Mouse (Mus musculus) limb, embryonic 14.5 days (tissue): ENCODE measurements around the gene Dock1. TPM values are rescaled to one million over a fixed set of nuclear protein-coding genes. Genes with fewer than 3 reads are reported as not detected.

Experiments
- ATAC-seq: fragments of 200-750 bp; cut with Nextera tagmentation; 2 replicates; pipeline ENCODE4 v1.8.0; 2017; ENCODE audit warnings: low read depth, moderate number of reproducible peaks, moderate TSS enrichment; ENCODE audit not compliant: low FRiP score
- DNase-seq: peaks from one replicate; pipeline ENCODE4 v3.0.0-alpha.2; 2015; ENCODE audit warnings: low spot score
- H3K27ac ChIP-seq: fragments of 300-500 bp; sonication (generic); replicated peaks from 2 replicates; pipeline ENCODE4 v1.5.1; 2014; ENCODE audit warnings: low read depth, mild to moderate bottlenecking, low read length, moderate library complexity, mixed read lengths
- H3K27me3 ChIP-seq: fragments of 300-500 bp; sonication (generic); 2 replicates; pipeline ENCODE4 v1.6.1; 2014; ENCODE audit warnings: low read length, mixed read lengths; ENCODE audit not compliant: control insufficient read depth, insufficient read depth
- H3K36me3 ChIP-seq: fragments of 300-500 bp; sonication (generic); 2 replicates; pipeline ENCODE4 v1.6.1; 2014; ENCODE audit warnings: mild to moderate bottlenecking, low read length, moderate library complexity, mixed read lengths; ENCODE audit not compliant: control insufficient read depth, insufficient read depth
- H3K4me1 ChIP-seq: fragments of 300-500 bp; sonication (generic); 2 replicates; pipeline ENCODE4 v1.6.1; 2014; ENCODE audit warnings: antibody characterized with exemption, low read length, mixed read lengths; ENCODE audit not compliant: control insufficient read depth, insufficient read depth
- H3K4me2 ChIP-seq: fragments of 300-500 bp; sonication (generic); replicated peaks from 2 replicates; pipeline ENCODE4 v1.6.1; 2014; ENCODE audit warnings: low read depth, mild to moderate bottlenecking, low read length, moderate library complexity; ENCODE audit not compliant: severe bottlenecking
- H3K4me3 ChIP-seq: fragments of 300-500 bp; sonication (generic); replicated peaks from 2 replicates; pipeline ENCODE4 v1.5.1; 2014; ENCODE audit warnings: low read length
- H3K9ac ChIP-seq: fragments of 300-500 bp; sonication (generic); 2 replicates; pipeline ENCODE4 v1.6.1; 2014; ENCODE audit warnings: mild to moderate bottlenecking, low read depth, low read length, moderate library complexity; ENCODE audit not compliant: severe bottlenecking
- H3K9me3 ChIP-seq: fragments of 300-500 bp; sonication (generic); 2 replicates; pipeline ENCODE4 v1.6.1; 2016; ENCODE audit warnings: low read length; ENCODE audit not compliant: control insufficient read depth
- POLR2A ChIP-seq: fragments of 200-500 bp; IDR thresholded peaks from 2 replicates; pipeline ENCODE4 v1.8.0; 2012; ENCODE audit warnings: inconsistent platforms, mild to moderate bottlenecking, moderate library complexity, borderline replicate concordance; ENCODE audit not compliant: insufficient read depth, insufficient read length; ENCODE audit errors: extremely low read depth
- WGBS: fragments of 180-500 bp; shearing (Covaris S2); extraction: QIAGEN DNeasy Blood & Tissue Kit; methylation state at CpG from one replicate; pipeline ENCODE4 v1.1.7; 2014; 5-methylcytosine and 5-hydroxymethylcytosine counted together
- polyA plus RNA-seq, 2 experiments: library from polyadenylated mRNA; depleted of rRNA in 1 of 2; stranded (reverse) in 1 of 2; unstranded in 1 of 2; fragments of >200 nt; fragmentation: Nextera tagmentation in 1 of 2; extraction: Ambion mirVana in 1 of 2; gene quantifications; 2 replicates each; pipeline versions ENCODE4 v1.2.1 to v1.2.3; 2012 to 2014

Dock1 gene
- polyA plus RNA-seq, 2 experiments, result 35.7 to 40.0 TPM

DNA sequence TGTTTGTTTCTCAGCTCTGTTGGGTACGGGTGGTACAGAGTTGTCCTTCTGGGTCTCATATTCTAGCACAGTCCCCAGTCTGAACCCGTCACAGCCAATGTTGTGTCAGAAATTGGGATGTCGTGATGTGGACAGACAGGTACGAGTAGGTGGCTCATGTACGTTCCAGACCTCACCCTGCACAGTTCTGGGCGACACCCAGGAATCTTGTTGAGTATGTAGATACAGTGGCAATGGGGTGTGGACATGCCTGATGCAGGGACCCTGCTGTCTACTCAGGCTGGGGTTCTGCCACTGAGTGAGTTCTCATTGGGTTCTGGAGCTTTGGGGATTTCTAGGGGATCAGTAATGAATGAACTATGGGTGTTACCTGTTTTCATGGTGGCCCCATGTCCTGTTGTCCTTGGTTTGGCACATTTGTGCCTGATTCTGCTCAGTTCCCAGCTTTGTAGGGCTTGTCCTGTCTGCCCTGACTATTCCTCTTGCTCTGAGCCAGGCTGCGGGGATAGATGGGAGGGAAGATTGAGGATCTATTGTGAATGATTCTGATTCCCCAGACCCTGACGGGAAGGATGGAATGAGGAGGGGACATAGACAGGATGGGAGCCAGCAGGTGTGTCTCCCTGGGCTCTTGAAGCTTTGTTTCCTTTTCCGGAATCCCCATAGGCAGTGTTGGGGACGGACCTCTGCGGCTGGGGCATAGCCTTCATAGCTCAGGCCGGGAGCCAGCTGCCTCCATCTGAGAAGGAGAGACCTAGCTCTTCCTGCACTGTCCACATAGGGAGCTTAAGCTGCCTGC is 11.5 kb downstream of the Dock1 start:
- DNase-seq (no peak), ATAC-seq (no peak)
- no peaks in the 10 kb centered on the region for H3K36me3 ChIP-seq
- peaks cover 3% of the 10 kb centered on the region; the same call in 1 of the 2 replicates for H3K4me1 ChIP-seq
- no peaks in the 10 kb centered on the region for H3K9me3 ChIP-seq
- H3K27ac ChIP-seq, result no peak overlapping the region
- no peak overlapping the region for H3K9ac ChIP-seq
- WGBS, result 87% methylated on average over 12 of the region's 12 CpGs
- H3K4me3 ChIP-seq, result no peak overlapping the region
- H3K4me2 ChIP-seq, result no peak overlapping the region
- no peaks in the 10 kb centered on the region for H3K27me3 ChIP-seq
- no peak for TF ChIP-seq POLR2A

DNA sequence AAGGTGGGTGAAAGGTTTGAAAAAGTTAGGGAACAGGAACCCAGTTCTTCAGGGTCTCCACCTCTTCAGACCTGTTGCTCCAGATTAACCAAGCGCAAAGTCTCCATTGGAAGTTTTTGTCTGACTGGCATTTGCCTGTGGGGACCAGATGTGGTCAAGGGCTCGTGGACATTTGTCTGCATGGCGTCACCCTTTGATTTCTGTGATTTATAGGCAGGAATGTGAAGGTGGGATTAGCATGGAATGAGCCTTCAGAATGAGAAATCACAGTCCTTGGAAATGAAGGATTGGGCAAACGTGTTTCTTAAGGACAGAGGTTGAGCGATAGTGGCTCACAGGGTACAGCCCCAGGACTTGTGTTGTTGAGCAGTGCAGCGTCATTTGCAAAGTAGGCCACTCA is 17.9 kb downstream of the Dock1 start:
- Histone ChIP-seq H3K4me1 (0 out of 2 replicates have a peak, but pooled peaks cover 4% of the 10 kb centered on the region), H3K4me2 (no peak overlapping the region), H3K27me3 (no peaks in the 10 kb centered on the region), H3K9ac (no peak overlapping the region), H3K27ac (no peak overlapping the region), H3K36me3 (no peaks in the 10 kb centered on the region), H3K9me3 (no peaks in the 10 kb centered on the region), H3K4me3 (no peak overlapping the region)
- no peak for TF ChIP-seq POLR2A
- WGBS, result 40% methylated on average over 6 of the region's 6 CpGs
- ATAC-seq, result no peak
- no peak for DNase-seq

GRCm38 (mm10) chr7:134690118-134690517 is 19.7 kb downstream of the Dock1 start:
- Histone ChIP-seq H3K4me1 (0 out of 2 replicates have a peak, but pooled peaks cover 4% of the 10 kb centered on the region), H3K9ac (no peak overlapping the region), H3K4me2 (no peak overlapping the region), H3K27me3 (no peaks in the 10 kb centered on the region), H3K4me3 (no peak overlapping the region), H3K36me3 (no peaks in the 10 kb centered on the region), H3K9me3 (no peaks in the 10 kb centered on the region), H3K27ac (no peak overlapping the region)
- WGBS, result 62% methylated on average over 5 of the region's 5 CpGs
- TF ChIP-seq POLR2A, result no peak
- DNase-seq (no peak), ATAC-seq (no peak)

DNA sequence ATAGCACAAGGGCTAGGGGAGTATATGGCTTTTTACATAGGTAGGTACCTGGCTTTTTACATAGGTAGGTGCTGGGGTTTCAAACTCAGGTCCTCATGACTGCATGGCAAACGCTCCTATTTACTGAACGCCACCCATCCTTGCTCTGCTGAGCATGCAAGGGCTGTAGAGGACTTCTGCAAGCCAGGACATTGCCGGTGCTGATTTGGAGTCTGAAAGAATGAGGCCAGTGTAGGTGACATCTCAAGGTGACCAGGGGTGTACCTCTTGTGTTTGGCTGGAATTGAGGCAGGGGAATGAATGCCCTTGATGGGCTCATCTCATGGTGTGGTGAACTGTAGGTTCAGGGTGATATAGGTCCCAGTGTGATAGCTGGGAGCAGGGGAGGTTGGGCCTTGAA is 20.4 kb downstream of the Dock1 start:
- Histone ChIP-seq H3K4me2 (no peak overlapping the region), H3K27me3 (no peaks in the 10 kb centered on the region), H3K27ac (no peak overlapping the region), H3K4me1 (peaks cover 4% of the 10 kb centered on the region; the same call in 1 of the 2 replicates), H3K9me3 (no peaks in the 10 kb centered on the region), H3K9ac (no peak overlapping the region), H3K4me3 (no peak overlapping the region), H3K36me3 (no peaks in the 10 kb centered on the region)
- DNase-seq, result no peak
- WGBS, result 99% methylated on average over 3 of the region's 3 CpGs
- no peak for ATAC-seq
- TF ChIP-seq POLR2A, result no peak

DNA sequence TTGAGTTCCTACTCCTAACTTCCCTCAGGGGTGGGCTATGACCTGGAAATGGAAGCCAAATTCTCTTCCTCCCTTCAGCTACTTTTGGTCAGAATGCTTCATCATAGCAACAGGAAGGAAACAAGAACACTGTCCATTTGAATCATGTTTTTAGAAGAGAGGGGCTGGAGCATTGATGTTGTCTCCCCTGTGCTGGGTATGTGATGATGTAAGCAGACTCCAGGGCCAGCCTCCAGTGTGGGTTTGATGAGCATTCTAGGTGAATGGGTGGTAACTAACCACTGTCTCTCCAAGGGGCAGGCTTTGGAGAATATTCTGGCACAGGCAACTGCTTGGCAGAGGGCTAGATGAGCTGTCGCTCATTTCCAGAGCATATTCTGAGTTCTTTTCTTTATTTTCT is 22.9 kb downstream of the Dock1 start:
- TF ChIP-seq POLR2A, result no peak
- Histone ChIP-seq H3K9me3 (no peaks in the 10 kb centered on the region), H3K4me2 (no peak overlapping the region), H3K27ac (no peak overlapping the region), H3K4me1 (peaks cover 11% of the 10 kb centered on the region), H3K9ac (no peak overlapping the region), H3K27me3 (no peaks in the 10 kb centered on the region), H3K4me3 (no peak overlapping the region), H3K36me3 (no peaks in the 10 kb centered on the region)
- ATAC-seq, result no peak
- 100% methylated on average over 1 of the region's 1 CpGs for WGBS
- DNase-seq, result no peak
